Mouse (Mus musculus) midbrain, embryonic 13.5 days (tissue): ENCODE measurements around the gene Immp2l. TPM values are rescaled to one million over a fixed set of nuclear protein-coding genes. Genes with fewer than 3 reads are reported as not detected.

Source experiments
- ATAC-seq: fragments of 200-750 bp; cut with Nextera tagmentation; 2 replicates; pipeline ENCODE4 v1.8.0; 2017; ENCODE audit warnings: mild to moderate bottlenecking, moderate TSS enrichment, moderate library complexity
- H3K27ac ChIP-seq: fragments of 300-500 bp; sonication (generic); 2 replicates; pipeline ENCODE4 v1.5.1; 2015; ENCODE audit warnings: inconsistent platforms, mild to moderate bottlenecking, moderate library complexity
- H3K27me3 ChIP-seq: fragments of 300-500 bp; sonication (generic); 2 replicates; pipeline ENCODE4 v1.6.1; 2015; ENCODE audit warnings: mild to moderate bottlenecking, inconsistent platforms
- H3K36me3 ChIP-seq: fragments of 300-500 bp; sonication (generic); 2 replicates; pipeline ENCODE4 v1.6.1; 2015; ENCODE audit warnings: mild to moderate bottlenecking, inconsistent platforms
- H3K4me1 ChIP-seq: fragments of 300-500 bp; sonication (generic); replicated peaks from 2 replicates; pipeline ENCODE4 v1.6.1; 2015; ENCODE audit warnings: inconsistent platforms
- H3K4me2 ChIP-seq: fragments of 300-500 bp; sonication (generic); replicated peaks from 2 replicates; pipeline ENCODE4 v1.6.1; 2015; ENCODE audit warnings: moderate library complexity, mild to moderate bottlenecking, inconsistent platforms
- H3K4me3 ChIP-seq: fragments of 300-500 bp; sonication (generic); replicated peaks from 2 replicates; pipeline ENCODE4 v1.5.1; 2015; ENCODE audit warnings: mild to moderate bottlenecking, inconsistent platforms
- H3K9ac ChIP-seq: fragments of 300-500 bp; sonication (generic); replicated peaks from 2 replicates; pipeline ENCODE4 v1.6.1; 2015; ENCODE audit warnings: mild to moderate bottlenecking, inconsistent platforms
- H3K9me3 ChIP-seq: fragments of 300-500 bp; sonication (generic); 2 replicates; pipeline ENCODE4 v1.6.1; 2016; ENCODE audit warnings: mild to moderate bottlenecking, inconsistent platforms
- WGBS: fragments of 180-500 bp; shearing (Covaris S2); methylation state at CpG from one replicate; pipeline ENCODE4 v1.1.7; 2015; 5-methylcytosine and 5-hydroxymethylcytosine counted together
- polyA plus RNA-seq: library from polyadenylated mRNA; unstranded; fragments of >200 nt; fragmentation: Nextera tagmentation; extraction: Ambion mirVana; gene quantifications from 2 replicates; pipeline ENCODE4 v1.2.1, GENCODE M21; 2015

Immp2l gene
- polyA plus RNA-seq, 1 experiment from 2014 or later: 5.5 TPM

DNA sequence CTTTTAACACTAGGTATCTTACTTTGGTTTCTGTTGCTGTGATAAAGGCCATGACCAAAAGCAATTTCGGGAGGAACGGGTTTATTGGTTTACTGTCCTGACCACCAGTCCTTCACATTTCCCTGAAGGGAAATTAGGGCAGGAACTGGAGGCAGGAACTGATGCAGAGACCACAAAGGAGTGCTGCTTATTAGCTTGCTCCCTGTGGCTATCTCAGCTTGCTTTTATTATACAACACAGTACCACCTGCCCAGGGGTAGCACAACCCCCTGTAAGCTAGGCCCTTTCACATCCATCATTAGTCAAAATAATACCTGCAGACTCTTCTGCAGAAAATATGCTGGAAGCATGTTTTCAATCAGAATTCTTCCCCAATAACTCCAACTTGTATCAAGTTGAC lies 844.4 kb downstream of the Immp2l start:
- H3K9ac ChIP-seq: no peak overlapping the region

DNA sequence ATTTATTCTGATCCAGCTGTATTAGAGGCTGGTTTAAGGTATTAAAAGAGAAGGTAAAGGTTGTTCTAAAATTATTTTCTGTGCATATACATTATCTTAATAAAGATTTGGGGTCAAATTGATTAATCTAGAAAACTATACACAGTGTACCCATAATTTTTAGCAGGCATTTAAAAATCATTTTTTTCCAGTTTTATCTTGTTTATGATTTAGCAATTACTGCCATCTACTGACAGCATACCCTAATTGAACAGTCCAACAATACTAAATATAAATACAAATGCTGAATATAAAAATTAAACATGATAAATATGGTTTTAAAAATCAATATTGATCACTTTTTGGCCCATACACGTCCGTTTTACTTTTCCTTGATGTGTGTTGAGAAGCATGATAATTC lies 850.1 kb downstream of the Immp2l start:
- ATAC-seq: no peak
- H3K4me2 ChIP-seq: no peak overlapping the region
- H3K27me3 ChIP-seq: no peaks in the 10 kb centered on the region
- no peaks in the 10 kb centered on the region for H3K36me3 ChIP-seq
- H3K9me3 ChIP-seq: no peaks in the 10 kb centered on the region
- 81% methylated on average over 2 of the region's 2 CpGs for WGBS
- no peak overlapping the region for H3K27ac ChIP-seq
- no peak overlapping the region for H3K4me3 ChIP-seq
- no peaks in the 10 kb centered on the region for H3K4me1 ChIP-seq
- H3K9ac ChIP-seq: no peak overlapping the region

More for the DNA sequence above, 844.4 kb downstream of the Immp2l start:
- no peak overlapping the region for H3K4me2 ChIP-seq
- no peak overlapping the region for H3K4me3 ChIP-seq
- H3K27me3 ChIP-seq: no peaks in the 10 kb centered on the region
- H3K9me3 ChIP-seq: peaks cover 6% of the 10 kb centered on the region
- H3K4me1 ChIP-seq: no peaks in the 10 kb centered on the region
- ATAC-seq: no peak
- no peak overlapping the region for H3K27ac ChIP-seq
- H3K36me3 ChIP-seq: no peaks in the 10 kb centered on the region
- 95% methylated on average over 2 of the region's 2 CpGs for whole genome bisulfite sequencing

DNA sequence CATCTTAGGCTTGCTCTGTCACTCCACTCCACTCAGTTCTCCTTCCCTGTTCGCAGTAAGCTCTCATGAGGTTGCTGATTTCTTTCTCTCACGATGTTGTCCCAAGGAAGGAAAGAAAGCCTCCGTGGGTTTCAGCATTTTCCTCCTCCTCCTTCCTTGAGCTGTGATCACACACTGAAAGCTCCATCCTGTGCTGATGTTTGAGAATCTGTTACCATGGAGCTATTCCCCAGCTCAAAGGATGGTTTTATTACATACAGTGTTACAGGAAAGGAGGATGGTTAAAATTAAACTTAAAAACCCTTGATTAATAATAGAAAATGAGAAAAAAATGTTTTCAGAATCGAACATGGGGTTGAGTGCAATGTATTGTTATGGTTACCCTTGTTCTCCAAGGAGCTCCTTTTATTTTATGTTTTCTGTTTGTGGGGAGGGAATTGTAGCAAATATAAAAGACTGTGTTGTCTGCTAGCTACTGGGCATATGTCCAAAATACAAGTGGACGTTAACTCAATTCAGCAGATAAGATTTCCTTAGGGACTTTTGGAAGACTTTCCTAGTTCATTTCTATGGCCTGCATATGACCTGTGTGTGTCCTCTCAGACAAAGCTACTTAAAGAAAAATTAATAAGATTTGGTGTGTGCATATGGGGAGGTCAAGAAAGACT lies 853.5 kb downstream of the Immp2l start:
- Histone ChIP-seq H3K27ac (no peak overlapping the region), H3K9me3 (no peaks in the 10 kb centered on the region), H3K36me3 (no peaks in the 10 kb centered on the region), H3K27me3 (no peaks in the 10 kb centered on the region), H3K4me2 (no peak overlapping the region), H3K9ac (no peak overlapping the region), H3K4me3 (no peak overlapping the region), H3K4me1 (no peaks in the 10 kb centered on the region)
- no peak for ATAC-seq
- 59% methylated on average over 5 of the region's 5 CpGs for whole genome bisulfite sequencing

DNA sequence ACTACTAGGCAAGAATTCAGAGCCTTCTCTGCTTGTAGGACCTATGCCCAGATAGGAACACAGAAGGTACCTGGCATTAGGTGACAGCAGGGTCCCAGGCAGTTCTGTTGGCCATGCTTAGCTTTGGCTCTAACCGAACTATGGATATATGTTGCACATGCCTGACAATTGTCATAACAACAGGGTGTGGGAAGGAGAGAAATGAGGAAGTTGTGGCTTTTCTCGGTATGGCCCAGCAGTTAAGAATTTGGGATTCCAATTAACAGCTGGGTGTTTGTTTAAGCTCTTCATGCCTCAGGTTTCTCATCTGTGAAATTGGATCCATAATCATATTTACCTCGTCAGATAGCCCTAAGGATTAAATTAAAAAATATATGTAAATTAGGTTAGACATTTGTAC lies 854.6 kb downstream of the Immp2l start:
- Histone ChIP-seq H3K27ac (no peak overlapping the region), H3K9ac (no peak overlapping the region), H3K4me1 (no peaks in the 10 kb centered on the region), H3K36me3 (no peaks in the 10 kb centered on the region), H3K9me3 (no peaks in the 10 kb centered on the region), H3K4me2 (no peak overlapping the region), H3K4me3 (no peak overlapping the region), H3K27me3 (no peaks in the 10 kb centered on the region)
- no peak for ATAC-seq
- WGBS: 85% methylated on average over 3 of the region's 3 CpGs

DNA sequence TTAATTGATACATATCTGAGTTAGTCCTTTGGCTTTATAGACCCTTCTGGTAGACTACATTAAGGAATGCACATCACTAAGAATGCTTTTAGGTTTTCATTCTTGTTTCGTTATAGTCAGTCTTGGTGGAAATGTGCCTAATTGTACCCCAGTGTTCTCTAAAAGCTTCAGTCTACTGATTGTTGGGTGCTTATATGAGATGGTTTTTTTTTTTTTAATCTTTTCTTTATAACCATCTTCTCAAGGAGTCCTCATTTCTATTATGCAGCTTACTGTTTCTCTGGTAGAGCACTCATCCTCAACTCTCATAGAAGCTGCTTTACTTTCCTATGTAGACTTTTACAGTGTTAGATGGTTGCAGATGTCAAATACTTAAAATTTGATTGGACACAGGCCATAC lies 855.1 kb downstream of the Immp2l start:
- no peaks in the 10 kb centered on the region for H3K27me3 ChIP-seq
- H3K4me1 ChIP-seq: no peaks in the 10 kb centered on the region
- no peak overlapping the region for H3K4me3 ChIP-seq
- no peak overlapping the region for H3K27ac ChIP-seq
- no peak overlapping the region for H3K9ac ChIP-seq
- H3K4me2 ChIP-seq: no peak overlapping the region
- no peak for ATAC-seq
- H3K36me3 ChIP-seq: no peaks in the 10 kb centered on the region
- 87% methylated on average over 1 of the region's 1 CpGs for WGBS
- no peaks in the 10 kb centered on the region for H3K9me3 ChIP-seq

DNA sequence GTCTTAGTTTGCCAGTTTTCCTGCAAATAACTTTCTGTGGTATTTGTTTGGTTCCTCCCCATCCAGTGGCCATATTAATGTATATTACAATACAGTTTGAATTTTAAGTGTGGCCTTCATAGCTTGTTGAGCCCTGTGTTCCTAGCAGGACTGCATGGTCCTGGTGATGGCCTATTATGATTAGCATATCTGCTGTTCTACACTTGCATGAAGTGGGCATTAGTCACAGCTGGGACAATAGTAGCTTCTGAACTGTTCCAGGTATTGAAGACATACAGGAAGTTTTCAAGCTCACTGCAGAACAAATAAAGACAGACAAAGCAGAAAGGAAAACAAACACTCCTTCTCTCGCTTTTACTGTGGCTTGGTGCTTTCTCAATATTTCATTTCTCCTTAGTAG lies 855.5 kb downstream of the Immp2l start:
- Histone ChIP-seq H3K27ac (no peak overlapping the region), H3K36me3 (no peaks in the 10 kb centered on the region), H3K9me3 (no peaks in the 10 kb centered on the region), H3K9ac (no peak overlapping the region), H3K4me3 (no peak overlapping the region), H3K27me3 (no peaks in the 10 kb centered on the region), H3K4me1 (no peaks in the 10 kb centered on the region), H3K4me2 (no peak overlapping the region)
- WGBS: 82% methylated on average over 1 of the region's 1 CpGs
- no peak for ATAC-seq

DNA sequence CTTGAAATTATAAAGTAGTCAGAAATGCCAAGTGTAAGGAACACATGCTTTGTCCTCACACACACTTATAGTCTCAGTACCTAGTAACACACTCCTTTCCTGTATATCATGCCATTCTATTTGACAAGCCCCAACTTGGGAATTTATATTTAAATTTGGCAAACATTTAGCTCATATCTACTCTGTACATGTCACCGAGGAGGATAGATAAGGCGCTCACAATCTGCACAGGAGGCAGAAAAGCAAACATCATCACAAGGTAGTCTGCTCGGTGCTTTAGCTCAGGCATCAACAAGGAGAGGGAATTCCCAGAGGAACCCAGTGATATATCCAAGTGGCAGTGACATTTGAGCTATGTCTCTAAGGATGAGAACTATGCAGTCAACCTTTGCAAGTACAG lies 856.9 kb downstream of the Immp2l start:
- Histone ChIP-seq H3K27me3 (no peaks in the 10 kb centered on the region), H3K9ac (no peak overlapping the region), H3K9me3 (no peaks in the 10 kb centered on the region), H3K4me3 (no peak overlapping the region), H3K36me3 (no peaks in the 10 kb centered on the region), H3K4me1 (no peaks in the 10 kb centered on the region), H3K4me2 (no peak overlapping the region), H3K27ac (no peak overlapping the region)
- no peak for ATAC-seq
- WGBS: 89% methylated on average over 3 of the region's 3 CpGs

DNA sequence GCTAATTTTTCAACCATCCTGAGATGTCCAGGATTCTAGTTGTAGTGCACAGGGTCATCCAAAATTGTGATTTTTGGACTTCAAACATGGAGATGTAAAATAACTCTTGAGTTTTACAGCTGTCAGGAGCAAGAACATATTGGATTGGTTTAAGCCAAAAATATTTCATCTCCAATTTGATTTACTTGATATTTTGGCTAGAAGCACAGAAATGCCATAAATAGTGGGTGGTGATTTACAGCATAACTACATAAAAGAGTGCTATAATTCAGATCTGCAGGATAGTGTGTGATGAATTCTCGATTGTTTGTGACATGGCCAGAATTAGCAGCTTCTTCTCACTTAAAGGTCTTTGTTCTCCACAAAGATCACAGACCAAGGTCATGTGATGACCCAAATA lies 884.1 kb downstream of the Immp2l start:
- 81% methylated on average over 1 of the region's 1 CpGs for WGBS

DNA sequence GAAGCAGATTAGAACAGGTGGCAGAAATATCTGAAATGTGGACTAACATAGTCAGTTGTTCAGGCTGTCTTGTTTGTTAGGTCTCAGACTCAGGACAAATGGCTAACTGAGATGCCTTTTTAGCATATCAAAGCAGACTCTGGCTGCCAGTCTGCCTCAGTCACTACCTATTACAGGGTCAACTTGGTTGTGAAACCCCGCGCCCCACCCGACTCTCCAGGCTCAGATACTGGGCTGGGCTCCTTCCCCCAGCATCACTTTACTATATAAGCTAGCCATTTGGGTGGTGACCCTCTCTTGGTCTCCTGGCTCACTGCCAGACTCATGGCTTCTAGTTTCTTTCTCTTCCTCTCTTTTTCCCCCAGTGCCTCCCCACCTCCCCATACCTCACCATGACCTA lies 887.7 kb downstream of the Immp2l start:
- Histone ChIP-seq H3K4me1 (no peaks in the 10 kb centered on the region), H3K4me3 (no peak overlapping the region), H3K27me3 (no peaks in the 10 kb centered on the region), H3K36me3 (no peaks in the 10 kb centered on the region), H3K9me3 (no peaks in the 10 kb centered on the region), H3K27ac (no peak overlapping the region), H3K4me2 (no peak overlapping the region), H3K9ac (no peak overlapping the region)
- ATAC-seq: no peak
- 90% methylated on average over 3 of the region's 3 CpGs for WGBS

More for the DNA sequence above, 884.1 kb downstream of the Immp2l start:
- Histone ChIP-seq H3K27me3 (no peaks in the 10 kb centered on the region), H3K4me1 (no peaks in the 10 kb centered on the region), H3K36me3 (no peaks in the 10 kb centered on the region), H3K9me3 (no peaks in the 10 kb centered on the region), H3K4me3 (no peak overlapping the region), H3K9ac (no peak overlapping the region), H3K4me2 (no peak overlapping the region), H3K27ac (no peak overlapping the region)
- ATAC-seq: no peak

DNA sequence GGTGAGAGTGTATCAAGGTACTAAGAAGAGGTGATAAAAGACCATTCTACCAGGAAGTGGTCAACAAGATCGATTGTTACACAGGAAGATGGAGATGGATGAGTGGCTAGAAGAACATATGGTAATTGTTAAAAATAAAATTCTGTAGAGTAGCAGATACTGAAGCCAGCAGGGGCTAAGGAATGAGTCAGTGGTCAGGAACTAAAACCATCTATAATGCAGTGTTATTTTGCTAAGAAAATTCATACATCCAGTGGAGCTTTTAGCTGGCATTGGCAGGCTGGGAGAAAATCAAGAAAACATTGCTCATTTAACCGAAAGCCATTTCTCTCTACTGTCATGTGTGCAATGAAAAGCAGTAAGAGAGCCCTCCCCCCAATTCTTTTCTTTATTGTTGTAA lies 913.9 kb downstream of the Immp2l start:
- Histone ChIP-seq H3K36me3 (no peaks in the 10 kb centered on the region), H3K4me1 (no peaks in the 10 kb centered on the region), H3K4me2 (no peak overlapping the region), H3K9ac (no peak overlapping the region), H3K4me3 (no peak overlapping the region), H3K9me3 (no peaks in the 10 kb centered on the region), H3K27me3 (no peaks in the 10 kb centered on the region), H3K27ac (no peak overlapping the region)
- no peak for ATAC-seq
- 89% methylated on average over 2 of the region's 2 CpGs for WGBS

DNA sequence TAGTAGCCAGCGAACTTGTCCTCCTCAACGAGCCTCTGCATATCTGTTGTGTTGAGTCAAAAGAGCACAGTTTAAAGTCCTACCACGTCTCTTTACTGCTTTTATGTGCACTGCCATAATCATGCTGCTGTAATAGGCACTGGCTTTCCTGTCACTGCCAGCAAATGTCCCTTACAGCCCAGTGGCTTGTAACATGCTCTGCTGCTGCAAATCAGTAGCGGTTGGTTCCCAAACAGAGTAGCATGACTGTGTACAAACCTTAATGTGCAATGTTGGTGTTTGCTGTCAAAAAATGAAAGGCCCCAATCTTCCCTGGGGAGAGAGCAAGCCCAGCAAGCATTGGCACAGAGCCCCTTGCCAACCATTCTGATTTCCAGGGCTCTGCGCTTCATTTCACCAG lies 918.0 kb downstream of the Immp2l start:
- Histone ChIP-seq H3K36me3 (no peaks in the 10 kb centered on the region), H3K4me1 (no peaks in the 10 kb centered on the region), H3K4me2 (no peak overlapping the region), H3K27me3 (no peaks in the 10 kb centered on the region), H3K9me3 (no peaks in the 10 kb centered on the region), H3K27ac (no peak overlapping the region), H3K4me3 (no peak overlapping the region), H3K9ac (no peak overlapping the region)
- ATAC-seq: no peak
- 85% methylated on average over 5 of the region's 5 CpGs for WGBS

DNA sequence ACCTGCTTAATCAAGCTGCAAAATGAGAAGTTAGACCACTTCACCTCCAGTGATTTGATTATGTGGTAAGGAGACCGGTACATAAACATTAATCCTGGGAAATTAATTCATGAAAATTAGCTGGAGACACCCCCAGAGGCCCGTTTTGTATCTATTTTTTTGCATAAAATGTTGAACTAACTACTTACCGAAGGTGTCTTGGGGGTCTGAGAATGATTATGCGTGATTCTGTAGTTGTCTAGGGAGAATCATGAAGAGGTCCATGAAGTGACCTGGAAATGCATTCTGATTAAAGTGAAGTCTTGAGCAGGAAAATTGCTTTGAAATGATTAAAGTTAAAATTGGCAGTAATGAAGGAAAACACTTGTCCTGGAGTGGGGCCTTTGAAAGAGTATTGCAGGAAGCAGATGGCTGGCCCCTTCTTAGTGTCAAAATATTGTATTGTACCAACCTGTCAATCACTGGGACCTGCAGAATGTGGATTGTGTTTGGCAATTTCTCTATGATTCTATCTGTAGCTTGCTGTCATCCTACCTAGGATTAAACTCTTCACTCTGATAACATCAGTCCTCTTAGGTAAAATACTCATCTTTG lies 920.3 kb downstream of the Immp2l start:
- Histone ChIP-seq H3K4me3 (no peak overlapping the region), H3K4me1 (no peaks in the 10 kb centered on the region), H3K9me3 (no peaks in the 10 kb centered on the region), H3K27me3 (no peaks in the 10 kb centered on the region), H3K27ac (no peak overlapping the region), H3K9ac (no peak overlapping the region), H3K4me2 (no peak overlapping the region), H3K36me3 (no peaks in the 10 kb centered on the region)
- 65% methylated on average over 4 of the region's 4 CpGs for WGBS
- no peak for ATAC-seq

DNA sequence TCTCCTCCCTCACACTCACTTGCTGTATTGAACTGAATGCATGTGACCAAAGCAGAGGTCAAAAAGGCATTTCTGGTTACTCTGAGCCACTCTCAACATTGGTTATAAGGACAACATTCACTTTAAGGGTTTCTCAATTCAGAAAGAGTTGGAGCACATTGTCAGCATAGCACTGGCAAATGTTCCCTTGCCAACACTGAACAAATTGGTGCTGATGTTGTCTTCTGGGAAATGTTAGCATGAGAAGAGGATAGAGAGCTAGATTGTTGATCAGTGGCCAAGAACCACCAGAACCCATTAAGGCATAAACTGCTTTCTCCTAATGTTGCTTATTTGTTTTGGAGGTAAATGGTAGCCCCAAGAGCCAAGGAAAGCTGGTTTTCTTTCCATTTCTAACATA lies 922.6 kb downstream of the Immp2l start:
- Histone ChIP-seq H3K27me3 (no peaks in the 10 kb centered on the region), H3K4me1 (no peaks in the 10 kb centered on the region), H3K9ac (no peak overlapping the region), H3K9me3 (no peaks in the 10 kb centered on the region), H3K4me3 (no peak overlapping the region), H3K4me2 (no peak overlapping the region), H3K36me3 (no peaks in the 10 kb centered on the region), H3K27ac (no peak overlapping the region)
- ATAC-seq: no peak
